Mouse (Mus musculus) retina, postnatal 1 day (tissue): ENCODE results near the gene Thg1l.

ENCODE experiments used
- DNase-seq: peaks from one replicate; pipeline ENCODE4 v3.0.0-alpha.2; 2012

Gene Thg1l

DNA sequence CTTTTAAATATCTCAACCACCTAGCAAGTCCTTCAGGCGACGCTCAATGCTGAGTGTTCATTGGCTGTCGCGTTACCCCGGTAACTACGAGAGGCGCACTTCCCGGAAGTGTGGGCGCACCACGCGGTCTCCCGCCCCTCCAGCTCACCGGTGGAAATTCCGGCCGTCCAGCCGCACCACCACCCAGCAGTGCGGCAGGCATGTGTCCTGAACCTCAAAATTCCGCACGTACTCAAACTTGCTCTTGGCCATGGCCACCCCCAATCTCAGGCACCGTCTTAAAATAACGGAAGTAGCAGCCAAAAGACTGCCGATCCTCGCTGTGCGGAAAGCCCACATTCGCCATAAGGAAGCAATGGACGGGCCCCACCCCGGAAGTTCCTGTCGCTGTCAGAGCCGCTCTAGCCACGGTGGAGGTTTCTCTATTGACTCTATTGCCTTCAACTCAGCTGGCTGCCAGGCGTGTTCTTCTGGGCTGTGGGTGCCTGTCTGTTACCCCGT lies at the start of gene Thg1l:
TSS of gene Thg1l (minus strand) at position 368 of the 501 bp plus-strand sequence.
- peak; percentile 97 for DNase-seq

DNA sequence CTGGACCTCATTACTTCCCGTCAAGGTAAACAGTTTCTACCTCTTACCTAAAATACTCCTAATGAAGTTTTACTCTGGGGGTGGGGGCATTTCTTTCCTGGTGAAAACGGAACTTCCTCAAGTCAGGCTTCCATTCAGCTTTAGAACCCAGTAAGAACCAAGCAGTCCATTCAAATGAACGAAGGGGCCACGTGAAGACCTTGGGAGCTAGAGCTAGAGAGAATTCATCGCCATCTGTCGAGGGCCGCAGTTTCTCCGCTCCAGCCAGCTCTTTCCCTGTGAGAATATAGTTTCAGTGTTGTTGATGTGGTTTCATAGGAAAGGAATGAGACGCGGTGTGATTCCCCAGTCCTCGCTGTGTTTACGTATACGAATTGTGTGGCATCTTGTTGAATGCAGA lies 36.8 kb upstream of the Thg1l start:
- no peak for DNase-seq

DNA sequence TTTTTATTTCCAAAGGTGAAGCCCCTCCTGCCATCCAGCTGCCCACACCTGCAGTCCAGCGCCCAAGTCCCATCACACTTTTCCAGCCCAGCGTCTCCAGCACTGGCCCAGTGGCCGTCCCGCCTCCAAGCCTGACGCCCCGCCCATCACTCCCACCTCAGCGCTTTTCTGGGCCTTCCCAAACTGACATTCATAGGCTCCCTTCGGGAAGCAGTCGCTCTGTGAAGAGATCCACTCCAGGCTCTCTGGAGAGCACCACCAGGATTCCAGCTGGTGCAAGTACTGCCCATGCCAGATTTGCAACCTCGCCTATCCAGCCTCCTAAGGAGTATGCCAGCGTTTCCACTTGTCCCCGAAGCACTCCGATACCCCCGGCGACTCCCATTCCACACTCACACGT lies 36.3 kb upstream of the Thg1l start:
- peak; percentile 43 for DNase-seq

DNA sequence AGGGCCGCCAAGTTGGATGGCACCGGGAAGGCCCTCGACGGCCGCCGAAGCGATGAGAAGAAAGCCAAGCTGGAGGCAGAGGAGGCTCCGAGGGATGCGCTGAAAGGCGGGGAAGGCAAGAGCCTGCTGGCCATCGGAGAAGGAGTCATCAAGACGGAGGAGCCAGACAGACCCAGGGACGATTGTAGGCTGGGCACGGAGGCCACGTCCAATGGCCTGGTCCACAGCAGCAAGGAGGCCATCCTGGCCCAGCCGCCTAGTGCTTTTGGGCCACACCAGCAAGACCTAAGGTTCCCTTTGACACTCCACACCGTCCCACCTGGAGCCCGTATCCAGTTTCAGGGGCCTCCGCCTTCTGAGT lies 25.6 kb upstream of the Thg1l start:
- no peak for DNase-seq

DNA sequence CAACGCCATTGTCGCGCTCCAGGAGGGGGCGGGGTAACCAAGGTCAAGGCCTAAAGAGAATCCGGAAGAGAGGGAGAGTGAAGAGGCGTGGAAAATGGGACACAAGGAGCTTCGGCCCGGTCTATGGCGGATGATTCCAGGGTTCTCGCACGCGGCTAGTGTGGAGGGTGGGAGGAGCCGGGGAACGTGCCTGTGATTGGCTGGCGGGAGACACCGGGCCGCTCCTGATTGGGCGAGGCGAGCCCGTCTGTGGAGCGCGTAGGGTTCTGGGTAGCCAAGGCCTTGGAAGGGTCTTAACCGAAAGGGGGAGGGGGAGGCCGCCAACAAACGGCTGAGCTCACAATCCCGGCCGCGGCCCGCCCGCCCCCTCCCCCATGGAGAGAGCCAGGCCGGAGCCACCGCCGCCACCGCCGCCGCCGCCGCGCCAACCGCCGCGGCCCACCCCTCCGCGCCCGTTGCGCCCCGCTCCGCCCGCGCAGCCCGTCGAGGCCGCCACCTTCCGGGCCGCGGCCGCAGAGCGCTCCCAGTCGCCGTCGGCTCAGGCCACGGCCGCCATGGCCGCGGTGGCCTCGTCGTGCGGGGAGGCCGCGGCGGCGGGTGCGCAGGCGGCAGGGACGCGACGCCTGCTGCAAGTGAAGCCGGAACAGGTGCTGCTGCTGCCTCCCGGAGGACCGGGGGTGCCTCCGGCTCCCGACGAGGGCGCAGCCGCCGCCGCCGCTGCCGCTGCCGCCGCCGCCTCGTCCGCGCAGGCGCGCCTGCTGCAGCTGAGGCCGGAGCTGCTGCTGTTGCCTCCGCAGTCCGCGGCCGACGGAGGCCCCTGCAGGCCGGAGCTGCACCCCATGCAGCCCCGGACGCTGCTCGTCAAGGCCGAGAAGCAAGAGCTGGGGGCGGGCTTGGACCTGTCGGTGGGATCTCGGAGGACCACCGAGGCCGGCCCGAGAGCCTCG lies 24.9 kb upstream of the Thg1l start, which contains the start of gene Sox30:
TSS of gene Sox30 (plus strand) at position 365 of the 947 bp plus-strand sequence.
- DNase-seq, result peak; percentile 88

DNA sequence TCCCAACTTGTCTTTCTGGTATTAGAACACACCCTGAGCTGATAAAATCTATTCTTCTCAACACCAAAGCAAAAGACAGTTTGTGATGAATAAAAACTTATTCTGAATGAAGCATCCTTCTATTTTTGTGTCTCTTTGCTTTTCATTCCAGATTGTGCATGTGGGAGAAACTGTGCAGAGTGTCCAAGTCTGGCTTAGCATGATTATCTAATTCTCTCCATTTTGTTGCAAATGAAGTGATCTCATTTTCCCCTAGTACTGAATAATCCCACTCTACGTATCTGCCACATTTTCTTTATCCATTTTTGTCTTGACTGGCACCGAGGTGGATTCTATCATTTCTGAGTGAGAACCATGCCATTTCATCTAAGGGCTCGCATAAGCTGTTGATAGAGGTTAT lies 20.8 kb upstream of the Thg1l start:
- no peak for DNase-seq

DNA sequence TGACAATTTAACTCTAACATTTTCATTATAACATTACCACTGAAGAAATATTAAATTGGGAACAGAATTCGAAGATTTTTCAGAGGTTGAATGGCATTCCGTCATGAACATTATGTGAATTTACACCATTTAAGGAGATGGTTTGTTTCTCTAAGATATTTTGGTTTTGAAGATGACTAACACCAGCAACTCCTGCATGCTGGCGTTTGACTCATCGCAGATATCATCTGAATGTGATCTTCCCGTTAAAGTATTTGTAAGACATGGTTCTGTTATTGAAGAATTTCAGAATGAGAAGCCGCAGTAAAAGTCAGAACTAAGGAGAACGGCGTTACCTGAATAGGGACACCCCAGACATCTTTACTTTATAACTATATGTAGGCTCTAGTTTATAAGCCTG lies 19.2 kb upstream of the Thg1l start:
- no peak for DNase-seq

DNA sequence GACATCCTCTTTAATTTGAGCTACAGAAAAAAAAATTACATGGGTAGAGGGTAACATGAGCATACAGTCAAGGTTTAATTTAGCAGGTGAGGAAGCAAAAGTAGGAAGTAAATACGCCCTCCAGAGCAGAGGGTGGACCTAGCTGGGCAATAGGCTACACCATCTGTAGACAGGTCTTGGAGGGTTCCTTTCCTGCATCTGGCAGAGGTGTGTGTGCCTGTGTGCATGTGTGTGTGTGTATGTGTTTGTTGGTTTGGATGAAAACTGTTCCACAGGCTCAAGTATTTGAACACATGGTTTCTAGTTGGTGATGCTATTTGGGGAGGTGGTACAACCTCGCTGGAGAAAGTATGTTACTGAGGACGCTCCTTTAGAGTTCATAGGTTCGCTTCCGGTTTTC lies 18.3 kb upstream of the Thg1l start:
- no peak for DNase-seq

DNA sequence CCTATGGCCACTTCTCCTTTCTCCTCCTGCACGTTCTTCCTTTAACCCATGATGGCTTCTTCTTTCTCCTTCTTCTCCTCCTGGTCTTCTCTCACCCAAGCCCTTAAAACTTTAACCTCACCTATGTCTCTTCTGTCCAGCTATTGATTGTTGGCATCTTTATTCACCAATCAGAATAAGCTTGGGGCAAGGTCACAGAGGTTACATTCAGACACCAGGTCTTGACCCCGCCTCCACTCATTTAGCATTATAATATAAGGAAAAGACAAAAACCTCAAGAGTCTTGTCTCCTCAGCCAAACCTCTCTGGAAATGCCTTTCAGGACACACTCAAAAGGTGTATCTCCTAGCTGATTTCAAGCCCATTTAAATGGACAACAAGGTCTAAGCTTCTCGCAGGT lies 13.2 kb upstream of the Thg1l start:
- no peak for DNase-seq

DNA sequence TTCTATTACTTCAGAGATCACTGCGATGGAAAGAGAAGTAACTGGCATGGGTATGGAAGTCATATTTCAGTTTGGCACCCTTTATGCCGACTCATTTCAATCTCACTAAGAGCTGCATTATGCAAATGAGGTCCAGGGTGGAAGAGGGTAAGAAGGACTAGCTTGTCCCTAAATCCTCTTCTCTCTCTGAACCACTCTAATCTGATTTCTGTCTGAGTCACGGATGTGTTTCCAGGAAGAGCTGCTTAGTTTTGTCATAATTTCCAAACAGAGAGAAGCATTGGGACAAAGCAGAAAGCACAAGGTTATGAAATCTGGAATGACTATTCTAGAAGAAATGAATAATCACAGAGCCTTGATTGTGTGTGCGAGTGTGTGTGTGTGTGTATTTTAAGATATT lies 11.6 kb upstream of the Thg1l start:
- DNase-seq, result peak; percentile 38

DNA sequence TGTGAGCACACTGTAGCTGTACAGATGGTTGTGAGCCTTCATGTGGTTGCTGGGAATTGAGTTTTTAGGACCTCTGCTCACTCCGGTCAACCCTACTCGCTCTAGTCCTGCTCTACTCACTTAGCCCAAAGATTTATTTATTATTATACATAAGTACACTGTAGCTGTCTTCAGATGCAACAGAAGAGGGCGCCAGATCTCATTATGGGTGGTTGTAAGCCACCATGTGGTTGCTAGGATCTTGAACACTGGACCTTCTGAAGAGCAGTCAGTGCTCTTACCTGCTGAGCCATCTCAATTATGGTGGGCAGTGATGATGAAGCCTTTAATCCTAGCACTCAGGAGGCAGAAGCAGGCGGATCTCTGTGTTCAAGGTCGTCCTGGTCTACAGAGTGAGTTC lies 4.7 kb upstream of the Thg1l start:
- no peak for DNase-seq

DNA sequence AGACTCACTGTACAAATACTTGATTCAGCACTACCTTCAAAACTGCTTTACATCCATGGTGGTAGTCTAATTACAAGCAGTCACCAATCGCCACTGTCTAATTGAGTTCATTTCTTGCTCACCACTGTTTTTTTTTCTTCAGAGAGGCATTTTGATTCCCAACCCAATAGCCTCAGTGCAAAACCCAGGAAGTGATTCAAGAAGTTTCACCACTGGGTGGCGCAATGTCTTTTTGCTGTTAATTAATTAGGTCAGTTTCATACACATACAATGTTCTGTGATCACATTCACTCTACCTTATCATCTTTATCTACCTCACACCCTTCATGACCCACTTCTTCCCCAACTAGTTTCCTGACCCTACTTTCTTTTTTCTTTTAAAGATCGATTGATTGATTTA lies 4.3 kb upstream of the Thg1l start:
- DNase-seq, result peak; percentile 64

DNA sequence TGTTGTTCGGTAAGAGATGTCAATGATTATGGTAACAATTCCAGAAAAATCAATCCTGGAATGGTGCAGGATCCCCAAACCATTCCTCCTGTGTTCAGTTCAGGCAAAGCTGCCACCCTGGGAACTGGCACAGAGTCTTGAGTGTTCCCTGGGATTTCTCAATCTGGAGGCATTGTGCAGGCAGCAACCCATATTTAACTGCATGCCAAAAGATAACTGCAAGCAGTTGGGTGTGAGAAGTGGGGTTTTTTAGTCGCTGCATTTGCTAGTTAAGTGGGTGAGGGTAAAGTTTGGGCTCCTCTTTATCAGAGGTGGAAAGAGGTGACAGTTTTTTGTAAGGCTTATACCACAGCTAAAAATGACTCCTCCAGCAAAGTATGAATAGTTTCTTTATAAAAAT lies 7.8 kb downstream of the Thg1l start:
- DNase-seq, result no peak

DNA sequence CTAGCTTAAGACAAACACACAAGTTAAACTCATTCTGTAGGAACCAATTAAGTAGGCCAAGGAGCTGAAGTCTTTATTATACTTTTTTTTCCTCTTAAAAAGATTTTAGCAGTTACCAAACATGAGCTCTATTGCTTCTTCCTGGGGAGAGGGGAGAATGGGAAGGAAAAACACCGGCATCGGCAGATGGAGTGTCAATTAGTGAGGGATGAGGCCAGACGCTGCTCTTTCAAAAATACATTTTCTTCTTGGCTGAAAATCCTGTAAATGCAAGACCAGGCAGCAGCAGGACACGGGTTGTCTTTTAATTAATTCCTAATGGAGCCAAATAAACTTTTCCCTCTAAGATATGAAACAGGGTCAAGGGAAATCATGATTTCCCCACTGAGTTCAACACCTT lies 8.5 kb downstream of the Thg1l start:
- DNase-seq, result no peak

DNA sequence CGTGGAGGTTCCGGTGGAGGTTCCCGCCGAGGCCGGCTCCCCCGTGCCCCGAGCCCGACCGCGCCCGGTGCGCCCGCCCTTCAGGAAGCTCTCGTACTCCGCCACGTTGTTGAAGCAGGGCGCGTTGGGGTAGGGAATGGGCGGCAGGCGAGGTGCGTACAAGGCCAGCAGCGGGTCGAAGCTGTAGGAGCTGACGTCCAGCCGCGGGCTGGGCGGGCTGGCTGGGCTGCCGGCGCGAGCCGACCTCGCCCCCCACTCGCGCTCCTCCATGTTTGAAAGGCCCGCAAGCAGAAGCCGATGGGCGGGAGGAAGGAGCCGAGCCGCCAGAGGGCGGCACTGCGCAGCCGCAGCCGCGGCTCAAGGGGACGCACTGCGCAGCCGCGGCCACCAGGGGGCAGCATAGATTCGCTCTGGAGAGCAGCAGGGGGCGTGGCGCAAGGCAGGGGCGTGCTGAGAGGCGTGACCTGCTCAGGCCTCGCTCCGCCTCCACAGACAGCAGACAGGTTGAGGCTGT lies 10.6 kb downstream of the Thg1l start, which contains the start of gene Lsm11:
TSS of gene Lsm11 (minus strand) at position 293 of the 514 bp plus-strand sequence.
- DNase-seq, result peak; percentile 94

DNA sequence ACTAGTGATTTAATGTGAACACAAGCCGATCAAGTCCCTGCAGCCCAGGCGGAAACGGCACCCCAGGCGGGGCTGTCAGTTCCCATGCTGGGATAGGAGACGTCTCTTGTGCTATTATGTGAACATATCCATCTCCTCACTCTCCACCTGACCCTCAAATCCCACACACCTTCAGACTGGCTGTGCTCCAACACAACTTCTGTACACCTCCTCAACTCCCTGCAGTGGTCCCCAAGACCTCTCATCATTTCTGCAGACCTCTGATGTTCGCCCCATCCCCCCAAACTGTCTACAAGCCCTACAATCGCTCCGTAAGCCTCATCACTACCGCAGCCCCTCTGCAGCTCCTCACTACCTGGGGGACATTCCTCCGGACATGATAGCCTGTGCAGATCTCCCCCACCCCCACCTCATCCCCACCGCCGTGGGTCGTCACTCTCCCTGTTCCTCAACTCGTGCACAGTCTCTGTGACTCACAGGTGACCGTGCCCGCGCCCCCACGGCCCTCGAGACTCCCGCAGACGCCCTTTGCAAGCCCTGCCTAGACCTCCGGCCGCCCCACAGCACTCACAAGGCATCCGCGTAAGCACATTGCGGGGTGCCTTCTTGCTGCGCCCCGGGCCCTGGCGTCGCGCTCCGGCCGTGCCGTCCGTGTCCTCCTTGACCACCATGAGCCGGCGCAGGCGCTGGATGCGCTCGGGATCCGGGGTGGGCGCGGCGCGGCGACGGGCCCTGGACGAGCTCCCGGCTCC lies 11.2 kb downstream of the Thg1l start:
- peak; percentile 44 for DNase-seq

DNA sequence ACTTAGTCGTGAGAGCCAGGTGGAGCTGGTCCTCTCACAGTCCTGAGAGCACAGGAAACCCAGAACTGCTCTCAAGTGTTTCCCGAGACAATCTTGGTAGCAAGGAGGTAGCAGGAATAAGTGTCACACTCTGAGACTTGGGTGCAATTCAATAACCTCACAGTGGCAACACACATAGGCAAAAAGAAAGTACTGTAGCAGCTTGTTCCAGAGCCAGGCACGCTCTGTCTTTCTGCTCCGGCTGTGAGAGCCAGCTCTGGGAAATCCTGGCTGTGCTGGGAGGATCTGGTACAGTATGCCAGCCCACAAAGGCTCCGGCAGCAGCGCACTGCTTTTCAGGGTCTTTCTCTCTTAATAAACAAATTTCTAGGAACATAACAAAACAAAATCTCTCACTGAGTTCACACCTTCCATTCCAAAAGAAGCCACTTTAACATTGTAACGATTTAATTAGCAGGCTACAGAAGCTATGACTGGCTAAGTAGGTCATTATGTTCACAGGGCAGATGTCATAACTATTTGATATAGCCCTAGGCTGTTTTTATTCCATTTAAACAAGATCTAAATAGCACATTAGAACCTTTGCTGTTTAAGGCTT lies 12.1 kb downstream of the Thg1l start:
- DNase-seq, result peak; percentile 15

DNA sequence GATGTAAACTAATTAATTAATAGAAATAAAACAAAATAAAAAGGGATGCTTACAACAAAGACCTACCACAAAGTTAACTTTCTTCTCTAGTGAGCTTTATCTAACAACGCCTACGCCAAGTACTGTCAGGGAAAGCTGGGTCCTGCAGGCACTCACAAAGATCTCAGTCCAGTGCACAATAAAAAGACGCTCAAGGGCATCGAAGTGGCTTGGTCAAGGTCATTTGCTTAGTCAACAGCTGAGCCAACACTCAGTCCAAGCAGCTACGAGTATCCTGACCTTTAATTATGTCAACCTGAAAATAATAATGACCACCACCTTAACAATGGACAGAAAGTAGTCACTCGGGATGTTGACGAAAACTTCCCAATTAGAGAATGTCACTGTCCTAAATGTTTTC lies 13.0 kb downstream of the Thg1l start:
- no peak for DNase-seq

DNA sequence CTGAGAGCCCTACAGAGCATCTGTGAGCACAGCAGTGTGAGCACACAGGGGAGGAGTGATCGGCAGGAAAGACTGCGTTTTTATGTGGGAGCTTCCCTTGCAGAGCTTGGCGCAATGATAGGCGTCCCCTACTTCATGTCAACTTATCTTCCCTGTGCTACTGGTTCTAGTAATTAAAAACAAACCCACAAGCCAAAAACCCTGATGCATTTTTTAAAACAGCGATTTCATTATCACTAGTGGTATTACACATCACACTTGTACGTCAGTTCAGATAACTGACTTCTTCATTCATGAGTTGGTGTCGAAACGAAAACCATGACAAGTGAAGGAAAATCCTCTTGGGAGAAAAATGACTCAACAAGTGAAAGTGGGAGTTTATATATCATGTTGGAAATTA lies 16.4 kb downstream of the Thg1l start:
- DNase-seq, result no peak

DNA sequence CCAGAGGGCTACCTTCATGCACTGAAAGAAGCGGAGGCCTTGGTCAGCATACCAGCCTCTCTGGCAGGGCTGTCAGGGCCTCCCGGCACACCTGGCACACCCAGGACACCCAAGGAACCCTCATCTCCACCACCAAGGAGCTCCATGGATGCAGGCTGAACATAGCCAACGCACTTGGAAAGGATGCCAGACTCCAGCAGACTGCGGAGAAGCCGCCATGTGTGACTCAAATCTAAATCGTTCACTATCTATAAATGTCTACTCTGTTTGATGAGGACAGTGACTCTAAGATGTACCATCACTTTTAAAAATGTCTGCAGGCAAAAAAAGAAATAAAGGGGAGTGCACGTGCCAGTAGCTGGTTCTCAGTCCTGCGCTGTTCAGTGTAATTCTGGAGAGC lies 17.8 kb downstream of the Thg1l start:
- DNase-seq, result no peak

DNA sequence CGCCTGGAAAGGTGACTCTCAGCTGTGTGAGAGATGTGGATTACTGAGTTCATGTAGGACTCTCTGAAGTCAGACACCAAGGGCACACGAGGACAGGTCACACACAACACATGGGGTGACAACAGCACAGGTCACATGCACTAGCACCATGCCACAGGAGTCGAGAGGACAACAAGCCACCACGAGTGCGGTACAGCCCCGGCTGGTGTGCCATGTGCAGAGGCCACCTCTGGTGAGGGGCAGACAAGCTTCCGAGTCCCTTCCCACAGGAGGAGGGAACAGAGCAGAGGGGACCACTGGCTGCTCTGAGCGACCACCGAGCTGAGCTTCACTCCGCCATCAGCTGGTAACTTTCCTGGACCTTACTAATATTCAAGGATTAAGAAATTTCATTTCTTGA lies 22.5 kb downstream of the Thg1l start:
- no peak for DNase-seq

DNA sequence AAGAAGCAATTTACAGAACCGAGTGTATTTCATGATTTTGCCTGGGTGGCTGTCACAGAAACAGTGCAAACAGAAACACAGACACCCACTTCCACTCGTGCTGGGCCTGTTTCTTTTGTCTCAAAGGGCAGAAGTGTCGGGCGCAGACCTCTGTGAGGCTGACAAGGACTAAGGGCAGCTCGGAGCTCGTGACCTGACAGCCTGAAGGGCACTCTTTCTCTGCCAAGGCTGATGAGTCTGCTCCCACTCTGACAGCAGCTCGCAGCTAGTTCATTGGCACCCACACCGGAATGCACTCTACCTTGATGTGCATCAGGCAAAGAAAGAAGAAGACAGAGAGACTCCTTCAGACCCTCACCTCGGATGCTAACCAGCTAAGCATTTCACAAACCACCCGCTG lies 25.8 kb downstream of the Thg1l start:
- DNase-seq, result no peak

DNA sequence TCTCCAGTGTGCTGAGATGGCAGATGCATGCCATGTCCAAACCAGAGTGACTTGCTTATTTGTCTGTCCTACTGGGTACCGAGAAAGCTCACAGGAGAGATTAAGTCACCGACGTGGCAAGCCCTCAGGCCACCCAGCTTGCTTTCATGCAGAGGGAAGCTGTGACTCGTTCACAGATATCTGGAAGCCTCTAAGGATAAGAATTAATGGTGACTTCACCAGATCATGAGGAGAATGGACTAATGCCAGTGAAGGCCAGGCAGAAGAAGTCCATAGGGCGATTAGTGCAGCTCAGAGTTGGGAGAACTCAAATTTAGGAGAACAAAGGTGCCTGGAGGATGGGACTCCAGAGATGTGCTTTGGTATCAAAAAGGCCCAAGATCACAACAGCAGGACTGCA lies 27.8 kb downstream of the Thg1l start:
- no peak for DNase-seq
